Mouse (Mus musculus) MEL (cell line): Measurements from ENCODE around the gene Zg16. TPM values are rescaled to one million over a fixed set of nuclear protein-coding genes. Genes with fewer than 3 reads are reported as not detected.

Experiments used
- DNase-seq: peaks from one replicate; pipeline ENCODE4 v3.0.0; 2011; ENCODE audit warnings: low read depth, low spot score
- H3K27ac ChIP-seq: 2 replicates; pipeline ENCODE4 v1.5.1; 2012; ENCODE audit warnings: low read depth, mild to moderate bottlenecking, control low read depth, low read length, moderate library complexity; ENCODE audit not compliant: control insufficient read depth
- H3K27me3 ChIP-seq, 2 experiments: fragments of 150-350 bp in 1 of 2; sonication (generic) in 1 of 2; 2 replicates each; pipeline ENCODE4 v1.6.1; 2012; ENCODE audit warnings: low read length in 2 of 2, mild to moderate bottlenecking in 2 of 2, improper control_type of control experiment in 1 of 2, moderate library complexity in 1 of 2; ENCODE audit not compliant: insufficient read depth in 2 of 2, control insufficient read depth in 1 of 2
- H3K36me3 ChIP-seq, 2 experiments: 2 replicates each; pipeline ENCODE4 v1.6.1; 2012 to 2014; ENCODE audit warnings: low read length in 2 of 2, improper control_type of control experiment in 1 of 2, inconsistent platforms in 1 of 2, mild to moderate bottlenecking in 1 of 2; ENCODE audit not compliant: insufficient read depth in 2 of 2, control insufficient read depth in 1 of 2
- H3K4me1 ChIP-seq, 2 experiments: fragments of 150-350 bp in 1 of 2; sonication (generic) in 1 of 2; 2 replicates each; pipeline ENCODE4 v1.6.1; 2012; ENCODE audit warnings: low read length in 2 of 2, improper control_type of control experiment in 1 of 2, mild to moderate bottlenecking in 1 of 2; ENCODE audit not compliant: insufficient read depth in 2 of 2, control insufficient read depth in 1 of 2
- H3K4me3 ChIP-seq, 2 experiments: fragments of 150-350 bp in 1 of 2; sonication (generic) in 1 of 2; 2 replicates each; pipeline ENCODE4 v1.5.1; 2012; ENCODE audit warnings: low read depth in 2 of 2, low read length in 2 of 2, mild to moderate bottlenecking in 2 of 2, moderate library complexity in 2 of 2, control low read depth in 1 of 2, improper control_type of control experiment in 1 of 2; ENCODE audit not compliant: control insufficient read depth in 1 of 2, insufficient read depth in 1 of 2
- H3K79me2 ChIP-seq: 2 replicates; pipeline ENCODE4 v1.6.1; 2012; ENCODE audit warnings: mild to moderate bottlenecking, low read length, moderate library complexity; ENCODE audit not compliant: control insufficient read depth, poor library complexity, insufficient read depth
- H3K9ac ChIP-seq: 2 replicates; pipeline ENCODE4 v1.6.1; 2012; ENCODE audit warnings: low read depth, mild to moderate bottlenecking, control low read depth, low read length, moderate library complexity; ENCODE audit not compliant: control insufficient read depth, poor library complexity, severe bottlenecking
- H3K9me3 ChIP-seq: fragments of 150-350 bp; sonication (generic); replicated peaks from 2 replicates; pipeline ENCODE4 v1.6.1; 2012; ENCODE audit warnings: mild to moderate bottlenecking, low read length, improper control_type of control experiment, moderate library complexity; ENCODE audit not compliant: insufficient read depth
- CHD1 ChIP-seq: IDR thresholded peaks from 2 replicates; pipeline ENCODE4 v1.6.1; 2012; ENCODE audit warnings: low read depth, mild to moderate bottlenecking, inconsistent platforms, low read length, improper control_type of control experiment
- CHD2 ChIP-seq: IDR thresholded peaks from 2 replicates; pipeline ENCODE4 v1.6.1; 2011; ENCODE audit warnings: low read length, improper control_type of control experiment
- E2F4 ChIP-seq: IDR thresholded peaks from 2 replicates; pipeline ENCODE4 v1.6.1; 2011; ENCODE audit warnings: low read depth, low read length, improper control_type of control experiment, borderline replicate concordance
- EP300 ChIP-seq, 2 experiments: IDR thresholded peaks; 2 replicates each; pipeline ENCODE4 v1.6.1; 2011; ENCODE audit warnings: improper control_type of control experiment in 2 of 2, low read length in 2 of 2, low read depth in 1 of 2, mild to moderate bottlenecking in 1 of 2
- GABPA ChIP-seq: IDR thresholded peaks from 2 replicates; pipeline ENCODE4 v1.6.1; 2012; ENCODE audit warnings: low read depth, mild to moderate bottlenecking, inconsistent platforms, low read length, improper control_type of control experiment, moderate library complexity
- GATA1 ChIP-seq: IDR thresholded peaks from 2 replicates; pipeline ENCODE4 v1.6.1; 2011; ENCODE audit warnings: low read depth, low read length, improper control_type of control experiment
- JUND ChIP-seq: IDR thresholded peaks from 2 replicates; pipeline ENCODE4 v1.6.1; 2011; ENCODE audit warnings: low read depth, mild to moderate bottlenecking, improper control_type of control experiment, low read length
- MAFK ChIP-seq: IDR thresholded peaks from 2 replicates; pipeline ENCODE4 v1.6.1; 2011; ENCODE audit warnings: low read depth, mild to moderate bottlenecking, low read length, improper control_type of control experiment, borderline replicate concordance
- MAX ChIP-seq: IDR thresholded peaks from 2 replicates; pipeline ENCODE4 v1.6.1; 2011; ENCODE audit warnings: low read length, improper control_type of control experiment
- MAZ ChIP-seq: IDR thresholded peaks from 2 replicates; pipeline ENCODE4 v1.6.1; 2012; ENCODE audit warnings: low read depth, mild to moderate bottlenecking, inconsistent platforms, low read length, improper control_type of control experiment
- MYB ChIP-seq: IDR thresholded peaks from 2 replicates; pipeline ENCODE4 v1.6.1; 2011; ENCODE audit warnings: mild to moderate bottlenecking, low read depth, low read length, improper control_type of control experiment
- NELFE ChIP-seq: IDR thresholded peaks from 2 replicates; pipeline ENCODE4 v1.6.1; 2011; ENCODE audit warnings: low read depth, low read length, improper control_type of control experiment
- POLR2A ChIP-seq, 2 experiments: IDR thresholded peaks; 2 replicates each; pipeline ENCODE4 v1.6.1; 2011 to 2012; ENCODE audit warnings: low read length in 2 of 2, mild to moderate bottlenecking in 2 of 2, control low read depth in 1 of 2, improper control_type of control experiment in 1 of 2, low read depth in 1 of 2, moderate library complexity in 1 of 2; ENCODE audit not compliant: control insufficient read depth in 1 of 2, insufficient read depth in 1 of 2, poor library complexity in 1 of 2
- POLR2AphosphoS2 ChIP-seq: IDR thresholded peaks from 2 replicates; pipeline ENCODE4 v1.6.1; 2011; ENCODE audit warnings: low read length, improper control_type of control experiment
- POLR2AphosphoS5 ChIP-seq: IDR thresholded peaks from 2 replicates; pipeline ENCODE4 v1.6.1; 2012; ENCODE audit warnings: low read depth, borderline replicate concordance, mild to moderate bottlenecking, inconsistent platforms, low read length, moderate library complexity, mixed read lengths
- RAD21 ChIP-seq: IDR thresholded peaks from 2 replicates; pipeline ENCODE4 v1.6.1; 2011; ENCODE audit warnings: mild to moderate bottlenecking, low read depth, low read length, improper control_type of control experiment
- SIN3A ChIP-seq: IDR thresholded peaks from 2 replicates; pipeline ENCODE4 v1.6.1; 2012; ENCODE audit warnings: low read length, improper control_type of control experiment, inconsistent platforms
- TAL1 ChIP-seq: IDR thresholded peaks from 2 replicates; pipeline ENCODE4 v1.6.1; 2012; ENCODE audit warnings: mild to moderate bottlenecking, inconsistent platforms, low read length, moderate library complexity, mixed read lengths
- TBP ChIP-seq: IDR thresholded peaks from 2 replicates; pipeline ENCODE4 v1.8.0; 2011; ENCODE audit warnings: low read depth, low read length, improper control_type of control experiment
- TCF12 ChIP-seq: IDR thresholded peaks from 2 replicates; pipeline ENCODE4 v1.6.1; 2014; ENCODE audit warnings: low read depth, mild to moderate bottlenecking, inconsistent platforms, low read length, improper control_type of control experiment, moderate library complexity
- UBTF ChIP-seq: IDR thresholded peaks from 2 replicates; pipeline ENCODE4 v1.6.1; 2012; ENCODE audit warnings: low read depth, mild to moderate bottlenecking, inconsistent platforms, low read length, improper control_type of control experiment, moderate library complexity, borderline replicate concordance; ENCODE audit not compliant: insufficient read depth
- USF1 ChIP-seq: IDR thresholded peaks from 2 replicates; pipeline ENCODE4 v1.6.1; 2014; ENCODE audit warnings: low read depth, mild to moderate bottlenecking, inconsistent platforms, low read length, improper control_type of control experiment, moderate library complexity
- USF2 ChIP-seq, 2 experiments: IDR thresholded peaks; 2 replicates each; pipeline ENCODE4 v1.6.1; 2011 to 2012; ENCODE audit warnings: improper control_type of control experiment in 2 of 2, low read length in 2 of 2, borderline replicate concordance in 1 of 2, inconsistent platforms in 1 of 2, low read depth in 1 of 2, mild to moderate bottlenecking in 1 of 2; ENCODE audit not compliant: insufficient read depth in 1 of 2
- ZKSCAN1 ChIP-seq: IDR thresholded peaks from 2 replicates; pipeline ENCODE4 v1.6.1; 2012; ENCODE audit warnings: low read depth, mild to moderate bottlenecking, inconsistent platforms, low read length, improper control_type of control experiment, moderate library complexity
- ZNF384 ChIP-seq: IDR thresholded peaks from 2 replicates; pipeline ENCODE4 v1.6.1; 2012; ENCODE audit warnings: low read depth, mild to moderate bottlenecking, inconsistent platforms, low read length, improper control_type of control experiment
- polyA plus RNA-seq, 2 experiments: library from polyadenylated mRNA; stranded (reverse) in 1 of 2; unstranded in 1 of 2; fragments of >175 nt in 1 of 2; fragments of >200 nt in 1 of 2; gene quantifications; 2 replicates each; pipeline versions ENCODE4 v1.2.1 to v1.2.4; 2012; ENCODE audit warnings: low replicate concordance in 2 of 2, low read depth in 1 of 2; ENCODE audit not compliant: insufficient read length in 2 of 2, insufficient read depth in 1 of 2, missing spikeins in 1 of 2
- total RNA-seq: library from RNA; depleted of rRNA; stranded (reverse); fragments of 300-350 nt; gene quantifications from 2 replicates; pipeline ENCODE4 v1.2.3, GENCODE M21; 2012

The Zg16 gene
- total and polyA plus RNA-seq, 3 experiments: 50.4 to 89.3 TPM; not detected in 1

- no peak for DNase-seq
- Histone ChIP-seq H3K9me3 (no peaks in the 10 kb centered on the region), H3K27me3 (no peaks in the 10 kb centered on the region)
- no peak for TF ChIP-seq GATA1
- no peak for TF ChIP-seq TAL1
- TF ChIP-seq ZNF384: no peak
- TF ChIP-seq SIN3A: no peak
- TF ChIP-seq CHD2: no peak
- no peak for TF ChIP-seq RAD21
- TF ChIP-seq TCF12: no peak
- TF ChIP-seq JUND: no peak
- TF ChIP-seq ZKSCAN1: no peak
- no peak for TF ChIP-seq POLR2A (IDR thresholded peaks at IDR 0.05; ENCODE audit: control insufficient read depth in 1 of 2, insufficient read depth in 1 of 2, low read depth in 1 of 2, low read length in 2 of 2, poor library complexity in 1 of 2)
- TF ChIP-seq, all 39 proteins: peak for 0
- Histone ChIP-seq H3K4me3 (no peak within 1 kb of the TSS), H3K9ac (no peak within 1 kb of the TSS), H3K27ac (no peak within 1 kb of the TSS), H3K79me2 (no peaks in the 10 kb centered on the region), H3K4me1 (peaks cover 0 to 4% of the 10 kb centered on the region in 2 experiments; a peak in 1 of 4 replicates), H3K36me3 (no peaks in the 10 kb centered on the region; a peak in 2 of 4 replicates)
Measured at GRCm38 (mm10) chr7:127121911-127122270, 34.8 kb upstream of the Zg16 start, which contains the start of gene Qprt. Gene Qprt (minus strand): TSS chr7:127122226.

GRCm38 (mm10) chr7:127121061-127121910, 34.2 kb upstream of the Zg16 start:
- DNase-seq: no peak
- H3K4me3 ChIP-seq: no peak overlapping the region
- H3K79me2 ChIP-seq: no peaks in the 10 kb centered on the region
- H3K4me1 ChIP-seq: peaks cover 0 to 4% of the 10 kb centered on the region in 2 experiments; a peak in 1 of 4 replicates
- no peak for TF ChIP-seq GABPA
- no peak for TF ChIP-seq MAX
- no peak for TF ChIP-seq RAD21
- no peak for TF ChIP-seq JUND
- no peak for TF ChIP-seq NELFE
- TF ChIP-seq TBP: no peak
- no peak for TF ChIP-seq POLR2AphosphoS5
- TF ChIP-seq MAFK: no peak
- no peak for TF ChIP-seq MAZ
- no peak for TF ChIP-seq EP300 (IDR thresholded peaks at IDR 0.05; ENCODE audit: low read depth in 1 of 2, low read length in 2 of 2)
- no peak for TF ChIP-seq UBTF
- TF ChIP-seq CHD1: no peak
- TF ChIP-seq MYB: no peak
- no peak for TF ChIP-seq E2F4
- TF ChIP-seq POLR2A (IDR thresholded peaks at IDR 0.05; ENCODE audit: control insufficient read depth in 1 of 2, insufficient read depth in 1 of 2, low read depth in 1 of 2, low read length in 2 of 2, poor library complexity in 1 of 2): no peak
- no peak for TF ChIP-seq USF1
- no peak for TF ChIP-seq POLR2AphosphoS2
- no peak for TF ChIP-seq USF2 (IDR thresholded peaks at IDR 0.05; ENCODE audit: borderline replicate concordance in 1 of 2, insufficient read depth in 1 of 2, low read depth in 1 of 2, low read length in 2 of 2)
- H3K36me3 ChIP-seq: no peaks in the 10 kb centered on the region; a peak in 2 of 4 replicates
- no peaks in the 10 kb centered on the region for H3K9me3 ChIP-seq
- no peaks in the 10 kb centered on the region for H3K27me3 ChIP-seq
- H3K9ac ChIP-seq: no peak overlapping the region
- H3K27ac ChIP-seq: no peak overlapping the region
